Mouse (Mus musculus) adrenal gland (tissue): ENCODE data around the gene Lsm12.

Experiments used
- intact Hi-C: fragments of 180-260 bp; cut with DNase I; formaldehyde crosslinking; loops from one replicate; pipeline ENCODE4 v1.15.1; 2025
- long read RNA-seq, 2 experiments: library from polyadenylated mRNA; unstranded; transcript quantifications; one replicate each; pipeline ENCODE4 v2.0.0; 2020; ENCODE audit warnings: borderline replicate concordance in 1 of 2; ENCODE audit not compliant: insufficient replicate concordance in 1 of 2

Lsm12 gene
- long read RNA-seq, experiment 1, transcript Lsm12-201 (5 exons, 2,256 nt) = major isoform, 30 of 34 reads
- long read RNA-seq, experiment 1, partial matches to known transcripts = 2 of 34 reads
- long read RNA-seq, experiment 1, other reads (novel, unspliced or antisense) = 2 of 34 reads
- long read RNA-seq, experiment 2, transcript Lsm12-201 (5 exons, 2,256 nt) = major isoform, 71 of 79 reads
- long read RNA-seq, experiment 2, partial matches to known transcripts = 7 of 79 reads
- long read RNA-seq, experiment 2, other reads (novel, unspliced or antisense) = 1 of 79 reads

DNA sequence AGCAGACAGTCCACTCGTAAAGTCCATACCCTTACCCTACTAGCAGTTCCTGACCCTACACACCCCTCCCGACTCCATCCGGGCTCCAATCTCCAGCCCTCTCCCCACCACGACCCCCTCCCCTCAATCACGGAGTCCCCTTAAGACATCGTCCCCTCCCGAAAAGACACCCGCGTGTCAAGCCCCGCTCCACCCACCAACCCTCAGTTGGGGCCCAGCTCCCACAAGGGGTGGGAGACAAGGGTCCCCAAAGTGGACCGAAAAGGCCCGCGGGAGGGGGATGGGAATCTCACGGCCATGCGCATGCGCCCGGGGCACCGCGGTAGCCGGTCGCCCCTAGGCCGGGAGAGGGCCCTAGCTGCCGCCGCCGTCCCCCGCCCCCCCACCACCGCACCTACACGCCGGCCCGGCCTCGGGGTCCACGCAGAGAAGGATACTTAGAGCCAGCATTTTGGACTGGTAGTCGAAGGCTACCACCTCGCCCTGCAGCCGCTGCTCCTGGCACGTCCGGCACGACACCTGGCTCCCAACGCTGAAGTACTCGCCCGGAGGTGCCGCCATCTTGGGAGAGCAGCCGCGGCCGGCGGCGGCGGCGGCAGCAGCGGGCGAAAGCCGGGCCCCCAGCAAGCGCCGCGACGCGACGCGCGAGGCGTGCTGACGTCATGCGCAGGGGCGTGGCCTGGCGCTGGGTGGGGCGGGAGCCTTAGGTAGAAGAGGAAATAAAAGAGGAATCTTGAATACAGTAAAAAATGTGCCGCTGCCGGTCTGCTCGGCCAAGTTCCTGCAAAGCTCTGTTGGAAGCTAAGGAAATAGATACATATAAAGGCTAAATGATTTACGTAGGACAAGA, at the start of gene Lsm12:
TSS of gene Lsm12 (minus strand) at position 651 of the 850 bp plus-strand sequence.
- intact Hi-C loops = no loop called here

GRCm38 (mm10) chr11:102230006-102230741, 45.1 kb upstream of the Lsm12 start, which contains the start of gene Hdac5:
TSS of gene Hdac5 (minus strand) at chr11:102230166.
- intact Hi-C loops = no loop called here

- intact Hi-C loops = loop anchor here (5.0 to 10.0 kb wide), 2 partner anchors 37 to 75 kb away; partner anchors contain the start of gene Tmem101
Measured at GRCm38 (mm10) chr11:102229331-102229953, 44.3 kb upstream of the Lsm12 start.

DNA sequence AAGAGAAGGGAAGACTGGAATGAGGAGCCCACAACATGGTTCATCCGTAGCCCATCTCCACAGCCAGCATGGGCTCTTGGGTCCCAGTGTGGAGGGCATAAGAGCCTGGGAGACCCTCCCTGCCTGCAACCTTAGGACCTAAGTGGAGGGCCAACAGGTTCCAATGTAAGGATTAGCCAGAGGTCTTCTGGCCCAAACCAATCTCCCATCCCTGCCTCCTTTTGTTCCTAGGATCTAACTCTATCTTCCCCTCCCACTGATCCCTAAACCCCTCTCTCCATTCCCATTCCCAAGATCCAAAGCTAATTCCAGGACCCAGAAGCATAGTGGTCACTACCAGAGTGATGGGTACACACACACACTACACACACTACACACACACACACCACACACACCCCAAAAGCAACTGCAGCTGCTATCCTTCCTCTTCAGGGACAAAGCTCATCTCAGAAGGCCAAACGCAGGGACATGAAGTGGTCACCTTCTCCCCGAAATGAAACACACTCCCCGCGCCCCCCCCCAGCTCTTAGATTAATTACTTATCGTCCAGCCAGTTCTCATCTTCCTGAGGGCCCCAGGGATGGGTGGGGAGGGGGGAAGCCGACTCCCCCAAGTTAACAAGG, 43.7 kb upstream of the Lsm12 start:
- intact Hi-C loops = loop anchor here (5.0 to 10.0 kb wide), 2 partner anchors 36 to 74 kb away; partner anchors contain the start of gene Tmem101

GRCm38 (mm10) chr11:102228191-102228545, 43.1 kb upstream of the Lsm12 start:
- intact Hi-C loops = loop anchor here (5.0 to 10.0 kb wide), 2 partner anchors 36 to 73 kb away; partner anchors contain the start of gene Tmem101

- intact Hi-C loops = loop anchor here (5.0 to 10.0 kb wide), 2 partner anchors 35 to 73 kb away; partner anchors contain the start of gene Tmem101
Measured at GRCm38 (mm10) chr11:102227270-102228190, 42.4 kb upstream of the Lsm12 start.

- intact Hi-C loops = loop anchor here (5.0 to 10.0 kb wide), 2 partner anchors 34 to 72 kb away; partner anchors contain the start of gene Tmem101
Measured at GRCm38 (mm10) chr11:102226067-102226978, 41.2 kb upstream of the Lsm12 start.

DNA sequence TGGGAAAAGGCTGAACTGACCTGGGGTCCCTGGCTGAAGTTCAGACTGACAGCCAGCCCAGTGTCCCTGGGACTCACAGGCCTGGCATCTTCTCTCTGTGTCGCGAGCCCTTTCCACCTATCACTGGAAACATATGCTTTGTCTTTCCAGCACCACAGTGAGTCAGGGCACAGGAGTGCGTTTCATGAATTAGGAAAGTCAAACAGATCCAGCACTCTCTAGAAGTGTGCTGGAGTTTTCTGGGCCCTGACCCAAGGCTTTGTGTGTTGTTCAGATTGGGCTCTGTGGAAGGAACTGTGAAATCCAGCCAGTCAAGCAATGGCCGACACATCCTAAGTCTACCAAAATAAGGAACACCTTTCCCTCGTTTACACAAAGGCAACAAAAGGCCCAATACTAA, 40.1 kb upstream of the Lsm12 start:
- intact Hi-C loops = loop anchor here (5.0 to 10.0 kb wide), 2 partner anchors 33 to 70 kb away; partner anchors contain the start of gene Tmem101

DNA sequence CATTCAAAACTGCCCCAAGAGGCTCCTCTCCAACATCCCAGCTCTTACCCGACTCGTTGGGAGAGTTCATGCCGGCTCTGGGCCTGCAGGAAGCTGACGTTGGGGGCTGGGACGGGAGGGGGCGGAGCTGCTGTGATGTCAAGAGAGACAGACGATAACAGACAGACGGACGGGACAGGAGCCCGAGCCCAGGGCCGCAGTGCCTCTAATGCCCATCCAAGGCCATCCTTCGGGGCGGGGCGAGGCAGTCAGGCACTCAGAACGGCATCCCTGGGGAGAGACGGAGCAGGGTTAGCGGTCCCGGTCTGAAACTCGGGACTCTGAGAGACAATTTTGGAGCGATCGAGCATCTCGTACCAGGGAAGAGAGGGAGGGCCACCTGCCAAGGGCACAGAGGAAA, 39.6 kb upstream of the Lsm12 start:
- intact Hi-C loops = loop anchor here (5.0 to 10.0 kb wide), 2 partner anchors 32 to 70 kb away; partner anchors contain the start of gene Tmem101

GRCm38 (mm10) chr11:102223166-102223565, 38.1 kb upstream of the Lsm12 start:
- intact Hi-C loops = loop anchor here (10.0 kb wide), 1 partner anchor 68 kb away; the partner anchor contains the start of gene Tmem101

DNA sequence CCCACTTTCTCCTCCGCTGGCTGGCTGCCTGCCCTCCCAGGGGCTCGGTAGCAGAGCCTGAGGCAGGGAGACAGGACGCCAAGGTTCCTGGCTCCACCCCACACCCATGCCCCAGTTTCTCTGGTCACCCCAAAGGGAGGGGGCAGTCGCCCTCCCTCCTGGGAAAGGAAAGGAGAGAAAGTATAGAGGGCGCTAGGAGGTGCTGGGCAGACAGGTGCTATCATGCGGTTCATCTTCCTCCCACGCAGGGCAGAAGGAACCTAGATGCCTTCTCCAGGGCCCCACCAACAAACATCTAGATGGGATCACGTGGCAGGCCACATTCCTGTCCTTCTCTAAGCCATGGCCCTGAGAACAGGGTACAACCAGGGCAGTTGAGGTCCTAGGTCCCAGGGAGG, 36.9 kb upstream of the Lsm12 start:
- intact Hi-C loops = loop anchor here (10.0 kb wide), 1 partner anchor 67 kb away; the partner anchor contains the start of gene Tmem101

GRCm38 (mm10) chr11:102221243-102221953, 36.3 kb upstream of the Lsm12 start:
- intact Hi-C loops = loop anchor here (10.0 kb wide), 1 partner anchor 67 kb away; the partner anchor contains the start of gene Tmem101

GRCm38 (mm10) chr11:102220451-102220850, 35.4 kb upstream of the Lsm12 start:
- intact Hi-C loops = loop anchor here (10.0 kb wide), 1 partner anchor 66 kb away; the partner anchor contains the start of gene Tmem101

DNA sequence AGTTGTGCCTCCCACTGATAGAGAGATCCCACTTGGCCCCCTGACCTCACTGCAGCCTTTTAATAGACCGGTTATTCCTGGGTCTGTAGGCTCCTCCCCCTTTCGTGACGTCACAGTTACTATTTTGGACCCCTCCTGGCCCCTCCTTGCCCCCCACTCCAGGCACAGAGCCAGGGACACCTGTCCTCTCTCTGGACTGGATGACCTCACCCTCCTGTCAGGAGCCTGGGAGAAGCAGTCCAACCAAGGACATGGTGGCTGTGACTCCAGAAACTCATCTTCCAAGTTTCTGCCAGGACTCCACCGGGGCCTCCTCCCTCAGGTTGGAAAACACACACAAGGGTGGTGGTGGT, 34.9 kb upstream of the Lsm12 start:
- intact Hi-C loops = loop anchor here (10.0 kb wide), 1 partner anchor 65 kb away; the partner anchor contains the start of gene Tmem101

GRCm38 (mm10) chr11:102219247-102219993, 34.3 kb upstream of the Lsm12 start:
- intact Hi-C loops = no loop called here

DNA sequence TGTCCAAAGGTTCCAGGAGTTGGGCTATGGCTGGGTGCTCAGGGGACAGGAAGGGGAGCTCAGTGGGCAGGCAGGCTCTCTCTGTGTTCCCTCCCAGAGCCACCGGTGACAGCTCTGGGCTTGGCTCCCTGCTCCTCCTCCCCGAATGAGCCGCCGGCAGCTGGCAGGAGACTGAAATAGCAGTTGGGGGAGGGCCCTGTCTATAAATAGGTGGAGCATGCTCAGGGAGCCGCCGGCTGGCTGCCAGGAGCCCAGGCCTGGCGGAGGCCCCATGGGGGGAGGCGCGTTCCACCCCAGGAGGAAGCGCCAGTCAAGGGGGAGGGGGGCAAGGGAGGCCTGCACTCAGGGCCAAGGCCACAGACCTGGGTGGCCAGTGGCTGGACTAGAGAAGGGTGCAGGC, 33.7 kb upstream of the Lsm12 start:
- intact Hi-C loops = no loop called here
